Mouse (Mus musculus) Patski (cell line): ENCODE data around the gene Rbm42. TPM values are rescaled to one million over a fixed set of nuclear protein-coding genes. Genes with fewer than 3 reads are reported as not detected.

Experiments used
- ATAC-seq: fragments of 100-300 bp; one replicate; pipeline ENCODE4 v1.8.0; 2021
- CTCF ChIA-PET: fragments of 350-600 bp; sonication (Branson Sonifier 250); formaldehyde crosslinking; loops from one replicate; lab custom pipeline; 2022; ENCODE audit warnings: inconsistent platforms; lab: Charles Lee
- POLR2A ChIA-PET: fragments of 350-600 bp; sonication (Branson Sonifier 250); formaldehyde crosslinking; loops from one replicate; lab custom pipeline; 2022; ENCODE audit warnings: antibody characterized with exemption, inconsistent platforms; lab: Charles Lee
- DNase-seq: peaks from one replicate; pipeline ENCODE4 v3.0.0-alpha.2; 2011; ENCODE audit warnings: low read depth, low spot score
- H3K27me3 ChIP-seq: fragments of 371-371 bp; one replicate; pipeline ENCODE4 v1.5.1; 2021
- CTCF ChIP-seq: fragments of 100-300 bp; IDR thresholded peaks from one replicate; pipeline ENCODE4 v1.5.1; 2021
- in situ Hi-C: fragments of 300-500 bp; cut with MboI; formaldehyde crosslinking; loops from 3 replicates; pipeline ENCODE4 v1.11.1; 2018; ENCODE audit warnings: low pct_unique_long_range_greater_than_20kb, mixed read lengths
- polyA plus RNA-seq: library from polyadenylated mRNA; unstranded; gene quantifications from one replicate; pipeline ENCODE4 v1.2.3, GENCODE M21; 2021

Gene Rbm42
- polyA plus RNA-seq, 1 experiment from 2014 or later = 92.6 TPM

GRCm38 (mm10) chr7:30664529-30665200 is 14.5 kb upstream of the Rbm42 start, which contains the start of gene Haus5:
Haus5 (minus strand) TSS chr7:30664994.
- no peaks in the 10 kb centered on the region for H3K27me3 ChIP-seq
- in situ Hi-C loops = no loop called here
- ATAC-seq (peak; percentile 56), DNase-seq (peak; percentile 55)
- POLR2A ChIA-PET = interaction anchor here (0.5 to 1.7 kb wide), 7 partner anchors 12 to 455 kb away, joined by 3 to 10 read pairs (median 3); partner anchors contain the start of gene Rbm42
- no peak for TF ChIP-seq CTCF
- CTCF ChIA-PET = no interaction called here

- POLR2A ChIA-PET = no interaction called here
- peaks cover 17% of the 10 kb centered on the region for H3K27me3 ChIP-seq
- TF ChIP-seq CTCF = no peak
- in situ Hi-C loops = no loop called here
- CTCF ChIA-PET = no interaction called here
- DNase-seq = no peak
- ATAC-seq = no peak
Observed at GRCm38 (mm10) chr7:30639083-30639482, 11.0 kb downstream of the Rbm42 start.

- peaks cover 40% of the 10 kb centered on the region for H3K27me3 ChIP-seq
- ATAC-seq (no peak), DNase-seq (no peak)
- in situ Hi-C loops = no loop called here
- CTCF ChIA-PET = interaction anchor here (3.2 kb wide), 1 partner anchor 11 kb away, joined by 13 read pairs; no protein-coding TSS in a partner anchor
- POLR2A ChIA-PET = interaction anchor here (1.3 kb wide), 1 partner anchor 13 kb away, joined by 3 read pairs; no protein-coding TSS in a partner anchor
- TF ChIP-seq CTCF = no peak
Observed at GRCm38 (mm10) chr7:30636395-30636794, 13.7 kb downstream of the Rbm42 start.

GRCm38 (mm10) chr7:30635752-30636151 is 14.4 kb downstream of the Rbm42 start, which contains the start of gene Etv2:
Etv2 (minus strand) TSS chr7:30635852.
- in situ Hi-C loops = no loop called here
- no peak for TF ChIP-seq CTCF
- ChIA-PET CTCF (interaction anchor here (0.8 to 3.2 kb wide), 2 partner anchors 9 to 12 kb away, joined by 3 to 13 read pairs; no protein-coding TSS in a partner anchor), POLR2A (interaction anchor here (0.8 kb wide), 1 partner anchor 11 kb away, joined by 3 read pairs; no protein-coding TSS in a partner anchor)
- H3K27me3 ChIP-seq = peaks cover 45% of the 10 kb centered on the region
- DNase-seq = no peak
- no peak for ATAC-seq

GRCm38 (mm10) chr7:30634621-30635020 is 15.5 kb downstream of the Rbm42 start:
- ATAC-seq (peak; percentile 54), DNase-seq (no peak)
- in situ Hi-C loops = no loop called here
- ChIA-PET CTCF (interaction anchor here (3.2 kb wide), 1 partner anchor 13 kb away, joined by 13 read pairs; no protein-coding TSS in a partner anchor), POLR2A (interaction anchor here (0.8 kb wide), 1 partner anchor 12 kb away, joined by 3 read pairs; no protein-coding TSS in a partner anchor)
- TF ChIP-seq CTCF = peak; percentile 79
- peaks cover 45% of the 10 kb centered on the region for H3K27me3 ChIP-seq

- DNase-seq = no peak
- no peak for ATAC-seq
- CTCF ChIA-PET = interaction anchor here (3.2 kb wide), 1 partner anchor 14 kb away, joined by 13 read pairs; no protein-coding TSS in a partner anchor
- POLR2A ChIA-PET = no interaction called here
- TF ChIP-seq CTCF = no peak
- H3K27me3 ChIP-seq = peaks cover 45% of the 10 kb centered on the region
- in situ Hi-C loops = no loop called here
Observed at GRCm38 (mm10) chr7:30633762-30634412, 16.2 kb downstream of the Rbm42 start.

GRCm38 (mm10) chr7:30629013-30629412 is 21.1 kb downstream of the Rbm42 start:
- DNase-seq = no peak
- ATAC-seq = no peak
- ChIA-PET CTCF (no interaction called here), POLR2A (interaction anchor here (0.6 kb wide), 1 partner anchor 18 kb away, joined by 3 read pairs; no protein-coding TSS in a partner anchor)
- in situ Hi-C loops = no loop called here
- no peak for TF ChIP-seq CTCF
- peaks cover 28% of the 10 kb centered on the region for H3K27me3 ChIP-seq

- TF ChIP-seq CTCF = no peak
- in situ Hi-C loops = no loop called here
- no peak for DNase-seq
- CTCF ChIA-PET = no interaction called here
- POLR2A ChIA-PET = no interaction called here
- H3K27me3 ChIP-seq = peaks cover 7% of the 10 kb centered on the region
- ATAC-seq = no peak
Observed at GRCm38 (mm10) chr7:30626647-30627046, 23.5 kb downstream of the Rbm42 start.

- TF ChIP-seq CTCF = no peak
- ChIA-PET CTCF (interaction anchor here (1.2 to 1.5 kb wide), 3 partner anchors 12 to 90 kb away, joined by 3 to 9 read pairs (median 4); no protein-coding TSS in a partner anchor), POLR2A (interaction anchor here (0.6 to 1.1 kb wide), 6 partner anchors 14 to 1469 kb away, joined by 3 to 4 read pairs (median 3); partner anchors contain the start of gene Pmis2)
- in situ Hi-C loops = no loop called here
- ATAC-seq (peak; percentile 65), DNase-seq (peak; percentile 57)
- no peaks in the 10 kb centered on the region for H3K27me3 ChIP-seq
Observed at GRCm38 (mm10) chr7:30625530-30626384, 24.4 kb downstream of the Rbm42 start, which contains the start of gene Cox6b1. Cox6b1 (minus strand) TSS chr7:30626151.
